Mouse (Mus musculus): ENCODE results near the gene Kcnmb3. TPM values are rescaled to one million over a fixed set of nuclear protein-coding genes. Genes with fewer than 3 reads are reported as not detected.

Gene Kcnmb3
- polyA plus RNA-seq, 1 experiment from 2014 or later: 0.22 TPM

GRCm38 (mm10) chr3:32509496-32510374 is 17.7 kb upstream of the Kcnmb3 start, which contains the start of gene Zfp639:
Gene Zfp639 (plus strand): TSS chr3:32510259.
- Histone ChIP-seq H3K4me3 (peak within 1 kb of the TSS; percentile 87), H3K27me3 (replicated peaks) (no peaks in the 10 kb centered on the region), H3K9me3 (no peaks in the 10 kb centered on the region), H3K9ac (peak within 1 kb of the TSS; percentile 91), H3K4me1 (peaks cover 39% of the 10 kb centered on the region), H3K36me3 (replicated peaks) (no peaks in the 10 kb centered on the region), H3K27ac (peak within 1 kb of the TSS; percentile 84), H3K4me2 (peak within 1 kb of the TSS; percentile 69)
- peak; percentile 24 for ATAC-seq (replicated peaks)
- 6% methylated on average over 24 of the region's 24 CpGs for WGBS

GRCm38 (mm10) chr3:32508666-32509324 is 16.8 kb upstream of the Kcnmb3 start:
- 2% methylated on average over 17 of the region's 17 CpGs for WGBS
- H3K4me1 ChIP-seq: peaks cover 39% of the 10 kb centered on the region
- no peak overlapping the region for H3K27ac ChIP-seq
- peak overlapping the region; percentile 20 for H3K4me3 ChIP-seq
- H3K4me2 ChIP-seq: peak overlapping the region; percentile 69
- ATAC-seq (replicated peaks): peak; percentile 32
- H3K9me3 ChIP-seq: no peaks in the 10 kb centered on the region
- H3K27me3 ChIP-seq (replicated peaks): no peaks in the 10 kb centered on the region
- no peaks in the 10 kb centered on the region for H3K36me3 ChIP-seq (replicated peaks)
- H3K9ac ChIP-seq: 0 out of 2 replicates have a peak overlapping the region, but pooled peaks have one; percentile 6

GRCm38 (mm10) chr3:32506366-32507225 is 14.6 kb upstream of the Kcnmb3 start:
- Histone ChIP-seq H3K27me3 (replicated peaks) (no peaks in the 10 kb centered on the region), H3K4me3 (no peak overlapping the region), H3K4me1 (peaks cover 21% of the 10 kb centered on the region), H3K36me3 (replicated peaks) (no peaks in the 10 kb centered on the region), H3K4me2 (no peak overlapping the region), H3K27ac (no peak overlapping the region), H3K9ac (no peak overlapping the region), H3K9me3 (no peaks in the 10 kb centered on the region)
- ATAC-seq (replicated peaks): no peak
- 59% methylated on average over 11 of the region's 11 CpGs for WGBS

- Histone ChIP-seq H3K27me3 (replicated peaks) (no peaks in the 10 kb centered on the region), H3K4me2 (no peak overlapping the region), H3K4me1 (peaks cover 14% of the 10 kb centered on the region), H3K36me3 (replicated peaks) (no peaks in the 10 kb centered on the region), H3K9ac (no peak overlapping the region), H3K9me3 (no peaks in the 10 kb centered on the region), H3K27ac (no peak overlapping the region), H3K4me3 (no peak overlapping the region)
- WGBS: 67% methylated on average over 3 of the region's 3 CpGs
- no peak for ATAC-seq (replicated peaks)
These were observed 13.8 kb upstream of the Kcnmb3 start for GRCm38 (mm10) chr3:32505841-32506240.

- no peak overlapping the region for H3K4me2 ChIP-seq
- no peak overlapping the region for H3K4me3 ChIP-seq
- no peak overlapping the region for H3K27ac ChIP-seq
- H3K36me3 ChIP-seq (replicated peaks): no peaks in the 10 kb centered on the region
- WGBS: 91% methylated on average over 2 of the region's 2 CpGs
- ATAC-seq (replicated peaks): no peak
- H3K9ac ChIP-seq: no peak overlapping the region
- no peaks in the 10 kb centered on the region; the same call in 1 of the 2 replicates for H3K4me1 ChIP-seq
- no peaks in the 10 kb centered on the region for H3K9me3 ChIP-seq
- H3K27me3 ChIP-seq (replicated peaks): no peaks in the 10 kb centered on the region
These were observed 8.3 kb upstream of the Kcnmb3 start for GRCm38 (mm10) chr3:32500346-32500745.

GRCm38 (mm10) chr3:32496711-32497070 is 4.7 kb upstream of the Kcnmb3 start:
- 100% methylated on average over 1 of the region's 1 CpGs for WGBS
- ATAC-seq (replicated peaks): no peak
- no peak overlapping the region for H3K4me2 ChIP-seq

GRCm38 (mm10) chr3:32495856-32496710 is 4.1 kb upstream of the Kcnmb3 start:
- no peak overlapping the region for H3K27ac ChIP-seq
- no peak for ATAC-seq (replicated peaks)
- no peaks in the 10 kb centered on the region; the same call in 1 of the 2 replicates for H3K4me1 ChIP-seq
- H3K9ac ChIP-seq: no peak overlapping the region
- H3K4me2 ChIP-seq: no peak overlapping the region
- 26% methylated on average over 8 of the region's 8 CpGs for WGBS
- H3K9me3 ChIP-seq: no peaks in the 10 kb centered on the region
- no peaks in the 10 kb centered on the region for H3K36me3 ChIP-seq (replicated peaks)
- H3K27me3 ChIP-seq (replicated peaks): no peaks in the 10 kb centered on the region
- no peak overlapping the region for H3K4me3 ChIP-seq

More at GRCm38 (mm10) chr3:32496711-32497070, 4.7 kb upstream of the Kcnmb3 start:
- H3K4me3 ChIP-seq: no peak overlapping the region
- no peaks in the 10 kb centered on the region for H3K36me3 ChIP-seq (replicated peaks)
- H3K27me3 ChIP-seq (replicated peaks): no peaks in the 10 kb centered on the region
- no peaks in the 10 kb centered on the region for H3K9me3 ChIP-seq
- no peak overlapping the region for H3K9ac ChIP-seq
- no peak overlapping the region for H3K27ac ChIP-seq
- H3K4me1 ChIP-seq: no peaks in the 10 kb centered on the region; the same call in 1 of the 2 replicates

GRCm38 (mm10) chr3:32495088-32495770 is 3.2 kb upstream of the Kcnmb3 start:
- H3K36me3 ChIP-seq (replicated peaks): no peaks in the 10 kb centered on the region
- 28% methylated on average over 8 of the region's 8 CpGs for WGBS
- no peak overlapping the region for H3K4me2 ChIP-seq
- H3K9ac ChIP-seq: no peak overlapping the region
- no peak overlapping the region for H3K27ac ChIP-seq
- no peak overlapping the region for H3K4me3 ChIP-seq
- no peaks in the 10 kb centered on the region for H3K9me3 ChIP-seq
- H3K4me1 ChIP-seq: no peaks in the 10 kb centered on the region; the same call in 1 of the 2 replicates
- no peaks in the 10 kb centered on the region for H3K27me3 ChIP-seq (replicated peaks)
- ATAC-seq (replicated peaks): no peak

GRCm38 (mm10) chr3:32494387-32495087 is 2.5 kb upstream of the Kcnmb3 start:
- H3K36me3 ChIP-seq (replicated peaks): no peaks in the 10 kb centered on the region
- H3K9me3 ChIP-seq: no peaks in the 10 kb centered on the region
- H3K9ac ChIP-seq: no peak overlapping the region
- no peak overlapping the region for H3K27ac ChIP-seq
- H3K4me2 ChIP-seq: no peak overlapping the region
- no peaks in the 10 kb centered on the region for H3K27me3 ChIP-seq (replicated peaks)
- H3K4me1 ChIP-seq: no peaks in the 10 kb centered on the region; the same call in 1 of the 2 replicates
- 89% methylated on average over 8 of the region's 8 CpGs for WGBS
- no peak overlapping the region for H3K4me3 ChIP-seq
- no peak for ATAC-seq (replicated peaks)

- Histone ChIP-seq H3K4me2 (no peak overlapping the region), H3K4me1 (no peaks in the 10 kb centered on the region), H3K9ac (no peak overlapping the region), H3K4me3 (no peak overlapping the region), H3K36me3 (replicated peaks) (no peaks in the 10 kb centered on the region), H3K27me3 (replicated peaks) (no peaks in the 10 kb centered on the region), H3K27ac (no peak overlapping the region), H3K9me3 (no peaks in the 10 kb centered on the region)
- ATAC-seq (replicated peaks): no peak
These were observed 1.1 kb downstream of the Kcnmb3 start for GRCm38 (mm10) chr3:32490928-32491315.
